Mouse (Mus musculus) ES-E14 (cell line): ENCODE measurements around the gene Pkn3. TPM values are rescaled to one million over a fixed set of nuclear protein-coding genes. Genes with fewer than 3 reads are reported as not detected.
A peak's percentile ranks its signal among the peaks of the same experiment; 100 is the strongest.

ENCODE experiments used
- DNase-seq: peaks from one replicate; pipeline ENCODE4 v3.0.0-alpha.2; 2013; ENCODE audit warnings: low read depth, low spot score
- H3K27ac ChIP-seq: 2 replicates; pipeline ENCODE4 v1.5.1; 2012; ENCODE audit warnings: low read depth, mild to moderate bottlenecking, low read length, moderate library complexity, mixed read lengths; ENCODE audit not compliant: poor library complexity, insufficient read depth, severe bottlenecking
- H3K36me3 ChIP-seq: 2 replicates; pipeline ENCODE4 v1.6.1; 2012; ENCODE audit warnings: mild to moderate bottlenecking, low read length, moderate library complexity, mixed read lengths; ENCODE audit not compliant: control insufficient read depth, poor library complexity, insufficient read depth, severe bottlenecking
- H3K4me1 ChIP-seq, 2 experiments: fragments of 150-350 bp in 1 of 2; sonication (generic) in 1 of 2; 2 replicates each; pipeline ENCODE4 v1.6.1; 2012; ENCODE audit warnings: low read length in 2 of 2, mild to moderate bottlenecking in 1 of 2, mixed read lengths in 1 of 2; ENCODE audit not compliant: control insufficient read depth in 2 of 2, insufficient read depth in 2 of 2, poor library complexity in 1 of 2
- H3K4me3 ChIP-seq, 2 experiments: fragments of 150-350 bp in 1 of 2; sonication (generic) in 1 of 2; 2 replicates each; pipeline ENCODE4 v1.5.1; 2012; ENCODE audit warnings: low read length in 2 of 2, low read depth in 1 of 2, mild to moderate bottlenecking in 1 of 2, mixed read lengths in 1 of 2; ENCODE audit not compliant: insufficient read depth in 1 of 2, poor library complexity in 1 of 2, severe bottlenecking in 1 of 2
- H3K9ac ChIP-seq: 2 replicates; pipeline ENCODE4 v1.6.1; 2012; ENCODE audit warnings: low read depth, mild to moderate bottlenecking, low read length, mixed read lengths; ENCODE audit not compliant: poor library complexity, insufficient read depth, severe bottlenecking
- H3K9me3 ChIP-seq: fragments of 150-350 bp; sonication (generic); 2 replicates; pipeline ENCODE4 v1.6.1; 2012; ENCODE audit warnings: low read depth, mild to moderate bottlenecking, low read length; ENCODE audit not compliant: control insufficient read depth, insufficient read depth
- CHD2 ChIP-seq: IDR thresholded peaks from 2 replicates; pipeline ENCODE4 v1.6.1; 2014; ENCODE audit warnings: mild to moderate bottlenecking, low read depth, low read length, inconsistent platforms
- HCFC1 ChIP-seq: IDR thresholded peaks from 2 replicates; pipeline ENCODE4 v1.6.1; 2012; ENCODE audit warnings: low read length, inconsistent platforms, borderline replicate concordance; ENCODE audit not compliant: insufficient read depth
- MAFK ChIP-seq: IDR thresholded peaks from 2 replicates; pipeline ENCODE4 v1.6.1; 2014; ENCODE audit warnings: mild to moderate bottlenecking, low read depth, low read length, inconsistent platforms; ENCODE audit not compliant: insufficient read depth
- ZC3H11A ChIP-seq: IDR thresholded peaks from 2 replicates; pipeline ENCODE4 v1.6.1; 2012; ENCODE audit warnings: low read depth, mild to moderate bottlenecking, inconsistent platforms, low read length, borderline replicate concordance
- ZNF384 ChIP-seq: IDR thresholded peaks from 2 replicates; pipeline ENCODE4 v1.6.1; 2012; ENCODE audit warnings: low read depth, low read length, inconsistent platforms
- in situ Hi-C, 2 experiments: fragments of 600-800 bp; cut with MboI; formaldehyde crosslinking; loops; one replicate each; pipeline ENCODE4 v1.15.1; 2025; ENCODE audit warnings: low sequenced_read_pairs in 2 of 2, inconsistent platforms in 1 of 2; ENCODE audit not compliant: unreplicated experiment in 2 of 2
- total RNA-seq: library from RNA; depleted of rRNA; stranded (reverse); fragments of 300-350 nt; gene quantifications from 2 replicates; pipeline ENCODE4 v1.2.3, GENCODE M21; 2012

Gene Pkn3
- total RNA-seq, 1 experiment = 19.1 TPM

DNA sequence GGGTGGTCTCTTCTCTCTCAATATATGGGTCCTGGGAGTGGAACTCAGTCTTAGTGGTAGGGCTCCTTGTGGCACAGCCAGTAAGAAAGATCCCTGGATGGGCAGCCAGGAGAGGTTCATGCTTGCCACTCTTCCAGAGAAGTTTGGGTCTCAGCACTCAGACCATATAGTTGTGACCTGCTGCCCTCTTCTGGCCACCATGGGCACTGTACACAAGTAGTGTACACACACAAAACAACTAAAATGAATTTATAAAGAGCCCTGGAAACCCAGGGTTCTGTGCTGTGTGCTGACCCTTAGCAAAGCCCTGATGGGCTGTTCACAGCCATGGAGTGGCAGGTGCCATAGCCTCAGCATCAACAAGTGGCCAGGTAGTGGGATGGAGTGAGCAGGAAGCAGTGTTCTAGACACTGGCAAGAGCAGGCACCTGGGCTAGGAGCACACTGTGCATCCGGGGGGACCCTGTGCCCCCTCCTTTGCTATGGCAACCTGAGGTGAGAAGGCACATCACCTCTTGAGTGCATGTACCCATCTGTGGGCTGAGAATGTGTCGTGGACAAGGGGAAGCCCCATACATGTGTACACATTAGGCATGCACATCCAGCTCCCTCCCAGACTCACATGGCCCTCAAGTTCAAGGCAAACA is 18.5 kb downstream of the Pkn3 start:
- Histone ChIP-seq H3K27ac (no peak overlapping the region), H3K36me3 (peaks cover 14% of the 10 kb centered on the region), H3K4me3 (no peak overlapping the region), H3K9ac (no peak overlapping the region), H3K4me1 (peaks cover 1 to 14% of the 10 kb centered on the region in 2 experiments; a peak in 2 of 4 replicates), H3K9me3 (no peaks in the 10 kb centered on the region)
- no peak for DNase-seq
- in situ Hi-C loops = no loop called here
- TF ChIP-seq MAFK = no peak
- no peak for TF ChIP-seq HCFC1
- TF ChIP-seq ZC3H11A = no peak
- no peak for TF ChIP-seq ZNF384
- no peak for TF ChIP-seq CHD2

DNA sequence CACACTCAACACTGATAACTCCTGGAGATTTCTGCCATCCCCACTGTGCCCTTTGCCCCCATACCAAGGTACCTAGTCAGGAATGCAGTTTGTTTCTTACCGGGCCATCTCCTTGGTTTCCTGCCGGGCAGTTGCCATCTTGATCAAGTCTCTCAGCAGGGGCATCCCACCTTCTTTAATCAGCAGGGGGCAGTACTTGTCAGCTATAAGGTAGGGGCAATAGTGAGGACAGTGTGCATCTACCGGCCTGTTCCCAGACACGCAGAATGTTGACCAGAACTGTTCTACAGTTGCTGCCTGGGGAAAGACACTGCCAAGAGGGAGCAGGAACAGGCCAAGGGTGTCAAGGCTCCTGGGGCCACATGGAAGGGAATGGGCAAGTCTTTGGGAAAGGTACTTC is 22.7 kb downstream of the Pkn3 start:
- peaks cover 13% of the 10 kb centered on the region; the same call in 1 of the 2 replicates for H3K36me3 ChIP-seq

GRCm38 (mm10) chr2:30106364-30106763 is 28.9 kb downstream of the Pkn3 start:
- no peak overlapping the region for H3K4me3 ChIP-seq
- in situ Hi-C loops = loop anchor here in 1 of 2 experiments (5.0 kb wide), 1 partner anchor 51 kb away; no protein-coding TSS in a partner anchor
- no peak overlapping the region for H3K27ac ChIP-seq
- H3K9ac ChIP-seq = no peak overlapping the region
- TF ChIP-seq HCFC1 = no peak
- peak; percentile 54; the same call in 1 of the 2 replicates for TF ChIP-seq ZC3H11A
- H3K9me3 ChIP-seq = no peaks in the 10 kb centered on the region
- no peak for DNase-seq
- peaks cover 30% of the 10 kb centered on the region; the same call in 1 of the 2 replicates for H3K36me3 ChIP-seq
- H3K4me1 ChIP-seq = 0 out of 4 replicates have a peak, but pooled peaks cover 0 to 1% of the 10 kb centered on the region in 2 experiments

More for the DNA sequence above, 22.7 kb downstream of the Pkn3 start:
- H3K27ac ChIP-seq = no peak overlapping the region
- no peaks in the 10 kb centered on the region for H3K9me3 ChIP-seq
- peaks cover 0 to 7% of the 10 kb centered on the region in 2 experiments; a peak in 2 of 4 replicates for H3K4me1 ChIP-seq
- no peak for DNase-seq
- H3K9ac ChIP-seq = no peak overlapping the region
- H3K4me3 ChIP-seq = no peak overlapping the region
- TF ChIP-seq CHD2 = no peak
- TF ChIP-seq ZNF384 = no peak
- no peak for TF ChIP-seq HCFC1
- TF ChIP-seq MAFK = no peak
- no peak for TF ChIP-seq ZC3H11A
- in situ Hi-C loops = no loop called here

- no peak for DNase-seq
- no peaks in the 10 kb centered on the region for H3K9me3 ChIP-seq
- no peak overlapping the region for H3K9ac ChIP-seq
- no peak overlapping the region for H3K4me3 ChIP-seq
- H3K4me1 ChIP-seq = no peaks in the 10 kb centered on the region
- in situ Hi-C loops = loop anchor here in 1 of 2 experiments (5.0 kb wide), 1 partner anchor 50 kb away; no protein-coding TSS in a partner anchor
- TF ChIP-seq ZNF384 (no peak), MAFK (no peak), CHD2 (no peak), ZC3H11A (no peak), HCFC1 (no peak)
- H3K36me3 ChIP-seq = peaks cover 31% of the 10 kb centered on the region; the same call in 1 of the 2 replicates
- H3K27ac ChIP-seq = no peak overlapping the region
Observed at GRCm38 (mm10) chr2:30107646-30108045, 30.2 kb downstream of the Pkn3 start.
